Mouse (Mus musculus) stomach, embryonic 16.5 days (tissue): ENCODE measurements around the gene Pdzrn4. TPM values are rescaled to one million over a fixed set of nuclear protein-coding genes. Genes with fewer than 3 reads are reported as not detected.

Experiments
- ATAC-seq: fragments of 200-750 bp; cut with Nextera tagmentation; 2 replicates; pipeline ENCODE4 v1.8.0; 2017; ENCODE audit warnings: moderate number of reproducible peaks, moderate TSS enrichment; ENCODE audit not compliant: insufficient read depth, low FRiP score
- H3K27ac ChIP-seq: fragments of 300-500 bp; sonication (generic); 2 replicates; pipeline ENCODE4 v1.5.1; 2014; ENCODE audit warnings: low read length
- H3K27me3 ChIP-seq: fragments of 300-500 bp; sonication (generic); 2 replicates; pipeline ENCODE4 v1.6.1; 2014; ENCODE audit warnings: low read length, control low read depth, mixed read lengths; ENCODE audit not compliant: control insufficient read depth, insufficient read depth
- H3K36me3 ChIP-seq: fragments of 300-500 bp; sonication (generic); 2 replicates; pipeline ENCODE4 v1.6.1; 2014; ENCODE audit warnings: low read length; ENCODE audit not compliant: control insufficient read depth, insufficient read depth
- H3K4me1 ChIP-seq: fragments of 300-500 bp; sonication (generic); 2 replicates; pipeline ENCODE4 v1.6.1; 2014; ENCODE audit warnings: low read length, control low read depth, mixed read lengths; ENCODE audit not compliant: control insufficient read depth, insufficient read depth
- H3K4me2 ChIP-seq: fragments of 300-500 bp; sonication (generic); 2 replicates; pipeline ENCODE4 v1.6.1; 2014; ENCODE audit warnings: low read depth, low read length, mixed read lengths
- H3K4me3 ChIP-seq: fragments of 300-500 bp; sonication (generic); replicated peaks from 2 replicates; pipeline ENCODE4 v1.5.1; 2014; ENCODE audit warnings: mild to moderate bottlenecking, low read length
- H3K9ac ChIP-seq: fragments of 300-500 bp; sonication (generic); 2 replicates; pipeline ENCODE4 v1.6.1; 2014; ENCODE audit warnings: low read length
- H3K9me3 ChIP-seq: fragments of 300-500 bp; sonication (generic); replicated peaks from 2 replicates; pipeline ENCODE4 v1.6.1; 2016; ENCODE audit warnings: low read length, control low read depth; ENCODE audit not compliant: control insufficient read depth
- WGBS: fragments of 180-500 bp; shearing (Covaris S2); extraction: QIAGEN DNeasy Blood & Tissue Kit; methylation state at CpG from one replicate; pipeline ENCODE4 v1.1.7; 2014; 5-methylcytosine and 5-hydroxymethylcytosine counted together
- polyA plus RNA-seq: library from polyadenylated mRNA; unstranded; fragments of >200 nt; fragmentation: Nextera tagmentation; extraction: Ambion mirVana; gene quantifications from 2 replicates; pipeline ENCODE4 v1.2.1, GENCODE M21; 2015

Pdzrn4 gene
- polyA plus RNA-seq, 1 experiment from 2014 or later, result 2.7 TPM

- Histone ChIP-seq H3K4me2 (no peak overlapping the region), H3K27ac (no peak overlapping the region), H3K4me1 (no peaks in the 10 kb centered on the region), H3K36me3 (no peaks in the 10 kb centered on the region), H3K9me3 (no peaks in the 10 kb centered on the region), H3K27me3 (no peaks in the 10 kb centered on the region), H3K9ac (no peak overlapping the region), H3K4me3 (no peak overlapping the region)
- WGBS, result 60% methylated on average over 5 of the region's 5 CpGs
- no peak for ATAC-seq
Observed at GRCm38 (mm10) chr15:92763303-92763702, 366.6 kb downstream of the Pdzrn4 start.

- no peak overlapping the region for H3K4me2 ChIP-seq
Observed at GRCm38 (mm10) chr15:92769535-92769934, 372.9 kb downstream of the Pdzrn4 start.

GRCm38 (mm10) chr15:92788036-92788435 is 391.4 kb downstream of the Pdzrn4 start:
- Histone ChIP-seq H3K9ac (no peak overlapping the region), H3K9me3 (no peaks in the 10 kb centered on the region), H3K27ac (no peak overlapping the region), H3K36me3 (no peaks in the 10 kb centered on the region), H3K27me3 (no peaks in the 10 kb centered on the region), H3K4me3 (no peak overlapping the region), H3K4me2 (no peak overlapping the region), H3K4me1 (no peaks in the 10 kb centered on the region)
- WGBS, result 78% methylated on average over 14 of the region's 14 CpGs
- no peak for ATAC-seq

More at GRCm38 (mm10) chr15:92769535-92769934, 372.9 kb downstream of the Pdzrn4 start:
- no peaks in the 10 kb centered on the region for H3K4me1 ChIP-seq
- 85% methylated on average over 15 of the region's 15 CpGs for WGBS
- H3K27me3 ChIP-seq, result no peaks in the 10 kb centered on the region
- no peaks in the 10 kb centered on the region for H3K9me3 ChIP-seq
- ATAC-seq, result no peak
- no peak overlapping the region for H3K4me3 ChIP-seq
- no peak overlapping the region for H3K9ac ChIP-seq
- H3K36me3 ChIP-seq, result no peaks in the 10 kb centered on the region
- H3K27ac ChIP-seq, result no peak overlapping the region

- 88% methylated on average over 3 of the region's 3 CpGs for WGBS
Observed at GRCm38 (mm10) chr15:92794275-92794674, 397.6 kb downstream of the Pdzrn4 start.

GRCm38 (mm10) chr15:92805934-92806333 is 409.3 kb downstream of the Pdzrn4 start:
- Histone ChIP-seq H3K4me3 (no peak overlapping the region), H3K27ac (no peak overlapping the region), H3K36me3 (no peaks in the 10 kb centered on the region), H3K9ac (no peak overlapping the region), H3K9me3 (no peaks in the 10 kb centered on the region), H3K27me3 (no peaks in the 10 kb centered on the region), H3K4me2 (no peak overlapping the region), H3K4me1 (no peaks in the 10 kb centered on the region)
- ATAC-seq, result no peak
- WGBS, result 56% methylated on average over 3 of the region's 3 CpGs

More at GRCm38 (mm10) chr15:92794275-92794674, 397.6 kb downstream of the Pdzrn4 start:
- H3K4me2 ChIP-seq, result no peak overlapping the region
- H3K9ac ChIP-seq, result no peak overlapping the region
- H3K27ac ChIP-seq, result no peak overlapping the region
- H3K36me3 ChIP-seq, result no peaks in the 10 kb centered on the region
- H3K27me3 ChIP-seq, result no peaks in the 10 kb centered on the region
- H3K9me3 ChIP-seq, result no peaks in the 10 kb centered on the region
- no peak overlapping the region for H3K4me3 ChIP-seq
- H3K4me1 ChIP-seq, result no peaks in the 10 kb centered on the region
- ATAC-seq, result no peak

GRCm38 (mm10) chr15:92806352-92806751 is 409.7 kb downstream of the Pdzrn4 start:
- no peak overlapping the region for H3K9ac ChIP-seq
- H3K4me2 ChIP-seq, result no peak overlapping the region
- WGBS, result 90% methylated on average over 1 of the region's 1 CpGs
- ATAC-seq, result no peak
- H3K36me3 ChIP-seq, result no peaks in the 10 kb centered on the region
- no peak overlapping the region for H3K4me3 ChIP-seq
- no peaks in the 10 kb centered on the region for H3K27me3 ChIP-seq
- H3K27ac ChIP-seq, result no peak overlapping the region
- H3K9me3 ChIP-seq, result no peaks in the 10 kb centered on the region
- no peaks in the 10 kb centered on the region for H3K4me1 ChIP-seq
